Mouse (Mus musculus): ENCODE measurements around the gene Lman1l. TPM values are rescaled to one million over a fixed set of nuclear protein-coding genes. Genes with fewer than 3 reads are reported as not detected.

Lman1l gene
- polyA plus RNA-seq, 1 experiment from 2014 or later, result not detected

DNA sequence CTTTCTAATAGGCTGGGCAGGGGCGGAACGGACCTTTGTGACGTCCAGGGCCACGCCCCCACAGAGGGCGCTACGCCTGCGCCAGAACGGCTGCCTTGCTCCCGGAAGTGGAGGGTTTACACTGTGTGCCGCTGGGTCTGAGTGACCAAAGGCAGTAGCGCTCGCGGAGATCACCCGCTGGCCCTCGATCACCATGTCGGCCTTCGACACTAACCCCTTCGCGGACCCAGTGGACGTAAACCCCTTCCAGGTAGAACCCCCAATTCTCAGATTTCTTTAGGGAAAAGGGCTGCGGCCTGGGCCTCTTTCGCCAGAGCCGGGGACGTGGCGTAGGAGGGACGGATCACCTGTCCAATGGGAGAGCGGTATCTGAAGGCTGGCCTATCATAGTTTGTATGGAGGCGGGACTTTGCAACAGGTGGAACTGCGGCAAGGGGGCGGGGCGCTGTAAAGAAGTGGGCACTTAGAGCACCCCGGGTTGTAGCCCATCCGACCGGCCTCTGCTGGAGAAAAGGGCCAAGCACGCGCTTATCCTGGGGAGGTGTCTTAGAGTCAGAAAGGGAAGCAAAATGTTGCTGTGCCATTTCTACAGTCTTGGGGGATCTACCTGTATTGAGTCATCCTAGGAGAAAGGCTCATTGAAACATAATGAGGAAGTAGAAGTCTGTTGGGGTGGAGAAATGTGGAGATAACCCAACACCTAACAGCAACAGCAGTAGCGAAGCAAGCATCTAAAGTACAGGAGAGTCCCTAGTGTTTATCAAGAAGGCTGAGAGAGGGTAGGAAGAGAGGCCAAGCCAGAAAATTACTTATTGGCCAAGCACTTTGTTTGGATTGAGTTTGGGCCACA, 59.5 kb downstream of the Lman1l start, which contains the start of gene Scamp2:
Scamp2 (plus strand) TSS at position 83 of the 850 bp plus-strand sequence.
- peak; percentile 99 for ATAC-seq
- peak within 1 kb of the TSS; percentile 61 for H3K4me2 ChIP-seq (replicated peaks)
- H3K36me3 ChIP-seq, result no peaks in the 10 kb centered on the region
- H3K27me3 ChIP-seq (replicated peaks), result no peaks in the 10 kb centered on the region
- peak within 1 kb of the TSS; percentile 77 for H3K27ac ChIP-seq
- H3K4me1 ChIP-seq (replicated peaks), result peaks cover 23% of the 10 kb centered on the region
- no peaks in the 10 kb centered on the region for H3K9me3 ChIP-seq
- H3K9ac ChIP-seq, result peak within 1 kb of the TSS; percentile 75
- under 1% methylated on average over 37 of the region's 37 CpGs for WGBS
- H3K4me3 ChIP-seq (replicated peaks), result peak within 1 kb of the TSS; percentile 67

DNA sequence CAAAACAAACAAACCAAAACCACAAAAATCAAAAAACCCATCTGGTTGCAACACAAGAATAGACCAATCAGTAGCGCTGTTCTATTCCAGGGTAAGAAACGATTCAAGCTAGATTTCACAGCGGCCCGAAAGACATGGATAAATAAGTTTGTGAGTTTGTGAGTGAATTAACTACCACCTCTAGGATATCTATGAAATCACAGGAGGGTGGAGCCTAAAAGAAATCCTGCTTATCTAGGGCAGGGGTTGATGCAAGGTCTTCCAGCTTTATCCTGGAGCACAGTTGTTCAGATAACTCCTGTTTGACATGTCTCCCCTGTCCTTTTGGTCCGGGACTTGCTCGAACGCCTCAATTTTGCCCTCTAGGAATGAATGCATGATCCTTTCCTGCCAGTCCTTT, 60.3 kb downstream of the Lman1l start:
- ATAC-seq, result no peak
- no peaks in the 10 kb centered on the region for H3K27me3 ChIP-seq (replicated peaks)
- H3K9ac ChIP-seq, result peak overlapping the region; percentile 20; the same call in 1 of the 2 replicates
- peak overlapping the region; percentile 77; the same call in 1 of the 2 replicates for H3K27ac ChIP-seq
- peaks cover 16% of the 10 kb centered on the region for H3K4me1 ChIP-seq (replicated peaks)
- no peaks in the 10 kb centered on the region for H3K9me3 ChIP-seq
- H3K4me2 ChIP-seq (replicated peaks), result peak overlapping the region; percentile 61
- WGBS, result 22% methylated on average over 7 of the region's 7 CpGs
- no peaks in the 10 kb centered on the region for H3K36me3 ChIP-seq
- peak overlapping the region; percentile 67 for H3K4me3 ChIP-seq (replicated peaks)

DNA sequence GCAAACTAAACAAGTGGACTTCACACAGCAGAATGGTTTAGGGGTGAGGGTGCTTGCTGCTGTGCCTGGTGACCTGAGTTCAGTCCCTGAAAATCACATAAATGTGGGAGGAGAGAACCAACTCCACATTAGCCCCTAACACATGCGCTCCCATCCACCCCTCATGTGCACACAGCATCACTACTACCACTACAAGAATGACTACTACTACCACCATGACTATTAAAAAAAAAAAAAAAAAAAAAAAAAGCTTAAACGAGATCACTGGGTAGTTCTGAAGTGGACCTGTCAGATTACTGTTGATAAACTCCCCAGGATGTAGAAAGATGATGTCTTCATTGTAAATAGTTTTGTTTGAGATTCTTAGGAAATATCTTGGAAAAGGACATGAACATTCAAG, 61.0 kb downstream of the Lman1l start:
- WGBS, result 71% methylated on average over 2 of the region's 2 CpGs
- Histone ChIP-seq H3K4me2 (replicated peaks) (no peak overlapping the region), H3K27me3 (replicated peaks) (no peaks in the 10 kb centered on the region), H3K4me1 (replicated peaks) (peaks cover 16% of the 10 kb centered on the region), H3K36me3 (no peaks in the 10 kb centered on the region), H3K9ac (no peak overlapping the region), H3K4me3 (replicated peaks) (no peak overlapping the region), H3K9me3 (no peaks in the 10 kb centered on the region), H3K27ac (no peak overlapping the region)
- ATAC-seq, result no peak

DNA sequence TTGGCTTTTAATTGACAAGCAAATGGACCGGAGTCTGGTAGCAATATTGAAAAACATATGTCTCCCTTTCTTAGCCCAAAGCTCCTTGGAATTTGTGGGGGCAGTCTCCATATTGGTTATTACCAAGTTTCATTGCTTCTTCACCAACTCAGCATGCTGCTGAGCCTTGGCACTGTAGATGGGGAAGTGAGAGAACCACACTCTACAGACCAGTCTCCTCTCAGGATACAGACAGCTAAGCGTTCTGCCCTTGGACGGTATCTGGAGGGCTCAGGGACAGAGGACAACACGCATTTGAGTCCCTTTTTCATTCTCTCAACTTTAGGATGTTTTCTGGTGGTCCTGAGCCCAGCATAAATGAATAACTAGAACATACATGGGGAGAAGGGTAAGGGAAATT, 61.9 kb downstream of the Lman1l start:
- H3K36me3 ChIP-seq, result no peaks in the 10 kb centered on the region
- ATAC-seq, result no peak
- no peak overlapping the region for H3K4me3 ChIP-seq (replicated peaks)
- peaks cover 16% of the 10 kb centered on the region for H3K4me1 ChIP-seq (replicated peaks)
- no peak overlapping the region for H3K27ac ChIP-seq
- no peak overlapping the region for H3K4me2 ChIP-seq (replicated peaks)
- H3K9me3 ChIP-seq, result no peaks in the 10 kb centered on the region
- H3K9ac ChIP-seq, result no peak overlapping the region
- 81% methylated on average over 4 of the region's 4 CpGs for WGBS
- H3K27me3 ChIP-seq (replicated peaks), result no peaks in the 10 kb centered on the region

DNA sequence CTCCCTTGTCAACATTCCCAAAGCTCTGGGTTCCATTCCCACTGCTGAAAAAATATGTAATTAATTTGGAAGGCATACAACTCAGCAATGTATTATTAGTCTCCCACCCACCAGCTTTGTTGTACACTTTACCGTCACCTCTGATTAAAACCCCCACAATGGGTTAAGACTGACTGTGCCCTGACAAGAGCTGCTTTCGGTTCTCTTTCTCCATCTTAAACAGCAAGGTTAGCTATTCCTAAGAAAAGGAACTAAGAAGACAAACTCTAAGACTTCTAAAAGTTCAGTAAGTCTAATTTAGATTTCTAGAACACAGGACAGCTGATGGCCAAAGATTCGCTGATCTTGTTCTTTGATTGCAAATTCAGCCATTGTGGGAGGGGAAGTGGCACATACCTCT, 63.4 kb downstream of the Lman1l start:
- Histone ChIP-seq H3K4me2 (replicated peaks) (no peak overlapping the region), H3K9ac (no peak overlapping the region), H3K27me3 (replicated peaks) (no peaks in the 10 kb centered on the region), H3K27ac (no peak overlapping the region), H3K9me3 (no peaks in the 10 kb centered on the region), H3K4me3 (replicated peaks) (no peak overlapping the region), H3K4me1 (replicated peaks) (peaks cover 5% of the 10 kb centered on the region), H3K36me3 (no peaks in the 10 kb centered on the region)
- no peak for ATAC-seq
- WGBS, result 81% methylated on average over 3 of the region's 3 CpGs

Other genes starting within 250 kb of the Lman1l start
- 25.0 and 30.1 TPM in 2 replicates for gene Ppcdc, start 180.7 kb downstream of the Lman1l start, polyA plus RNA-seq (2015; fragmentation: Nextera tagmentation; extraction: Ambion mirVana)
- gene Scamp5, start 152.7 kb downstream of the Lman1l start, polyA plus RNA-seq (2015; fragmentation: Nextera tagmentation; extraction: Ambion mirVana), result 14.1 and 16.4 TPM in 2 replicates
- gene Rpp25, start 116.7 kb downstream of the Lman1l start, polyA plus RNA-seq (2015; fragmentation: Nextera tagmentation; extraction: Ambion mirVana), result 7.0 and 8.1 TPM in 2 replicates
- gene Cox5a, start 99.5 kb downstream of the Lman1l start, polyA plus RNA-seq (2015; fragmentation: Nextera tagmentation; extraction: Ambion mirVana), result 844 and 895 TPM in 2 replicates
- gene Fam219b, start 83.2 kb downstream of the Lman1l start, polyA plus RNA-seq (2015; fragmentation: Nextera tagmentation; extraction: Ambion mirVana), result 17.2 and 18.2 TPM in 2 replicates
- gene Mpi, start 68.0 kb downstream of the Lman1l start, polyA plus RNA-seq (2015; fragmentation: Nextera tagmentation; extraction: Ambion mirVana), result 50.2 and 55.8 TPM in 2 replicates
- gene Scamp2, start 59.8 kb downstream of the Lman1l start, polyA plus RNA-seq (2015; fragmentation: Nextera tagmentation; extraction: Ambion mirVana), result 83.9 and 84.5 TPM in 2 replicates
- gene Ulk3, start 31.3 kb downstream of the Lman1l start, polyA plus RNA-seq (2015; fragmentation: Nextera tagmentation; extraction: Ambion mirVana), result 16.3 and 20.4 TPM in 2 replicates
- gene Cplx3, start 14.5 kb downstream of the Lman1l start, polyA plus RNA-seq (2015; fragmentation: Nextera tagmentation; extraction: Ambion mirVana), result not detected in 2 replicates
- 29.0 and 31.4 TPM in 2 replicates for gene Csk, start 32.9 kb upstream of the Lman1l start, polyA plus RNA-seq (2015; fragmentation: Nextera tagmentation; extraction: Ambion mirVana)
- not detected in 2 replicates for gene Cyp1a2, start 62.9 kb upstream of the Lman1l start, polyA plus RNA-seq (2015; fragmentation: Nextera tagmentation; extraction: Ambion mirVana)
- gene Cyp1a1, start 67.2 kb upstream of the Lman1l start, polyA plus RNA-seq (2015; fragmentation: Nextera tagmentation; extraction: Ambion mirVana), result not detected in 2 replicates
- 29.6 and 29.9 TPM in 2 replicates for gene Edc3, start 87.8 kb upstream of the Lman1l start, polyA plus RNA-seq (2015; fragmentation: Nextera tagmentation; extraction: Ambion mirVana)
- 57.8 and 71.7 TPM in 2 replicates for gene Clk3, start 145.1 kb upstream of the Lman1l start, polyA plus RNA-seq (2015; fragmentation: Nextera tagmentation; extraction: Ambion mirVana)
- gene Arid3b, start 216.0 kb upstream of the Lman1l start, polyA plus RNA-seq (2015; fragmentation: Nextera tagmentation; extraction: Ambion mirVana), result 7.4 and 7.8 TPM in 2 replicates